Mouse (Mus musculus) intestine, embryonic 16.5 days (tissue): ENCODE measurements around the gene Tgm2. TPM values are rescaled to one million over a fixed set of nuclear protein-coding genes. Genes with fewer than 3 reads are reported as not detected.

Experiments
- ATAC-seq: fragments of 200-750 bp; cut with Nextera tagmentation; 2 replicates; pipeline ENCODE4 v1.8.0; 2017; ENCODE audit warnings: moderate TSS enrichment, moderate library complexity
- H3K27ac ChIP-seq: fragments of 300-500 bp; sonication (generic); 2 replicates; pipeline ENCODE4 v1.5.1; 2014; ENCODE audit warnings: mild to moderate bottlenecking, low read length
- H3K27me3 ChIP-seq: fragments of 300-500 bp; sonication (generic); replicated peaks from 2 replicates; pipeline ENCODE4 v1.6.1; 2014; ENCODE audit warnings: low read length, control low read depth, mixed read lengths; ENCODE audit not compliant: control insufficient read depth, insufficient read depth
- H3K36me3 ChIP-seq: fragments of 300-500 bp; sonication (generic); 2 replicates; pipeline ENCODE4 v1.6.1; 2014; ENCODE audit warnings: low read length, control low read depth; ENCODE audit not compliant: control insufficient read depth, insufficient read depth
- H3K4me1 ChIP-seq: fragments of 300-500 bp; sonication (generic); 2 replicates; pipeline ENCODE4 v1.6.1; 2014; ENCODE audit warnings: low read length, control low read depth, mixed read lengths; ENCODE audit not compliant: control insufficient read depth, insufficient read depth
- H3K4me2 ChIP-seq: fragments of 300-500 bp; sonication (generic); 2 replicates; pipeline ENCODE4 v1.6.1; 2014; ENCODE audit warnings: low read depth, low read length, control low read depth
- H3K4me3 ChIP-seq: fragments of 300-500 bp; sonication (generic); 2 replicates; pipeline ENCODE4 v1.5.1; 2014; ENCODE audit warnings: mild to moderate bottlenecking, low read length
- H3K9ac ChIP-seq: fragments of 300-500 bp; sonication (generic); 2 replicates; pipeline ENCODE4 v1.6.1; 2014; ENCODE audit warnings: low read depth, low read length
- H3K9me3 ChIP-seq: fragments of 300-500 bp; sonication (generic); 2 replicates; pipeline ENCODE4 v1.6.1; 2016; ENCODE audit warnings: low read length, control low read depth; ENCODE audit not compliant: control insufficient read depth
- WGBS: fragments of 180-500 bp; shearing (Covaris S2); extraction: QIAGEN DNeasy Blood & Tissue Kit; methylation state at CpG from one replicate; pipeline ENCODE4 v1.1.7; 2014; 5-methylcytosine and 5-hydroxymethylcytosine counted together
- polyA plus RNA-seq: library from polyadenylated mRNA; unstranded; fragments of >200 nt; fragmentation: Nextera tagmentation; extraction: Ambion mirVana; gene quantifications from 2 replicates; pipeline ENCODE4 v1.2.1, GENCODE M21; 2015

The Tgm2 gene
- polyA plus RNA-seq, 1 experiment from 2014 or later, result 96.5 TPM

DNA sequence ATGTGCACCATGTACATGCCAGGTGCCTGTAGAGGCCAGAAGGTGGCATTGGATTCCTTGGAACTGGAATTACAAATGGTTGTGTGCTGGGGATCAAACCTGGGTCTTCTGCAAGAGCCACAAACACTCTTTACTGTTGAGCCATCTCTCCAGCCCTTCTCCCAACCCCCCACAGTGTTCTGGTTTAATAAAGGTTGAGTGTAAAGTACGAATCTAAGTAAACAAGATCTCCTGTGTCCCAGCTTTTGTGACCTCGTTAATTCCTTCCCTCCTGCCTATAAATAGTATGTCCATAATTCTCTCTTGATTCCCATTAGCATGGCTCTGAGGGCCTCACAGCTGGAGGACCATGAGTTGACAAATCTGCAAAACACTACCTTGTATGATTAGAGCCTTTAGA is 68.3 kb downstream of the Tgm2 start:
- WGBS, result 38% methylated on average over 2 of the region's 2 CpGs
- no peaks in the 10 kb centered on the region for H3K27me3 ChIP-seq
- H3K4me2 ChIP-seq, result no peak overlapping the region
- peaks cover 25% of the 10 kb centered on the region for H3K4me1 ChIP-seq
- H3K9me3 ChIP-seq, result no peaks in the 10 kb centered on the region
- peaks cover 13% of the 10 kb centered on the region; the same call in 1 of the 2 replicates for H3K36me3 ChIP-seq
- H3K27ac ChIP-seq, result 0 out of 2 replicates have a peak overlapping the region, but pooled peaks have one; percentile 8
- H3K9ac ChIP-seq, result no peak overlapping the region
- no peak overlapping the region for H3K4me3 ChIP-seq
- ATAC-seq, result no peak

DNA sequence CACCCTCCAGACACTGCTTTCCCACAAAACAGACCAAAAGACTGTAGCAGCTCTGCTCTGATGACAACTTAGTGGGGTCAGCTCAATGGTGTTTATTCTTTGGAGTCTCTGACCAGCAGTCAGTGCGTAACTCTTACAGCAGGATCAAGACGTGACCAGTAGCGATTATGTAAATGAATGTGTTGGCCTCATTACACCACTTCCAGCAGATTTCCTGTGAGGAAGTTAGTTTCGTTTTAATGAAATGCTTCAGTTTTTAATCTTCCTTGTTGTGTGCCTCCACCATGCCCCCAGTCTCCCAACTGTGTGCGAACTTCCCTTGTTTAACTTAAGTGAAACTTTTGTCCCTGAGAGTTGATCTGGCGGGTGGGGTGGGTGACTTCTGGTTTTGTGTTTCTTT is 69.5 kb downstream of the Tgm2 start:
- Histone ChIP-seq H3K4me3 (no peak overlapping the region), H3K36me3 (peaks cover 13% of the 10 kb centered on the region)
- WGBS, result 78% methylated on average over 6 of the region's 6 CpGs

DNA sequence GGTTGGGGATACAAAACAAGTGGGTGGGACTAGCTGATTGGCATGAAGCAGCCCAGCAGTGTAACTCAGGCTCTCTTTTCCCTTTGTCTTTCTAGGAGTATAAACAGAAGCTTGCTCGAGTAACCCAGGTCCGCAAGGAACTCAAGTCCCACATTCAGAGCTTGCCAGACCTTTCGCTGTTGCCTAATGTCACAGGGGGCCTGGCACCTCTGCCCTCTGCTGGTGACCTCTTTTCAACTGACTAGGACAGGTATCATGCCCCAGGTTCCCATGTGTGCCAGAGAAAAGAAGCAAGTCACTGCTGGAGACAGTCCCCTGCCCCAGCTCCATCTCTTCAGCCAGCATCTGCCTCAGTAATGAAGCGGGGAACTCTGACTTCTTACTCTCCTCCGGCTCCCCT is 71.4 kb downstream of the Tgm2 start:
- no peak overlapping the region for H3K27ac ChIP-seq
- WGBS, result 88% methylated on average over 5 of the region's 5 CpGs
- H3K4me1 ChIP-seq, result peaks cover 36% of the 10 kb centered on the region
- ATAC-seq, result no peak
- H3K4me2 ChIP-seq, result no peak overlapping the region
- peaks cover 13% of the 10 kb centered on the region for H3K36me3 ChIP-seq
- no peaks in the 10 kb centered on the region for H3K27me3 ChIP-seq
- no peaks in the 10 kb centered on the region for H3K9me3 ChIP-seq
- H3K4me3 ChIP-seq, result no peak overlapping the region
- H3K9ac ChIP-seq, result no peak overlapping the region

More for the DNA sequence above, 69.5 kb downstream of the Tgm2 start:
- H3K9ac ChIP-seq, result no peak overlapping the region
- no peaks in the 10 kb centered on the region for H3K27me3 ChIP-seq
- H3K4me1 ChIP-seq, result peaks cover 35% of the 10 kb centered on the region
- no peak for ATAC-seq
- no peaks in the 10 kb centered on the region for H3K9me3 ChIP-seq
- H3K4me2 ChIP-seq, result no peak overlapping the region
- no peak overlapping the region for H3K27ac ChIP-seq

DNA sequence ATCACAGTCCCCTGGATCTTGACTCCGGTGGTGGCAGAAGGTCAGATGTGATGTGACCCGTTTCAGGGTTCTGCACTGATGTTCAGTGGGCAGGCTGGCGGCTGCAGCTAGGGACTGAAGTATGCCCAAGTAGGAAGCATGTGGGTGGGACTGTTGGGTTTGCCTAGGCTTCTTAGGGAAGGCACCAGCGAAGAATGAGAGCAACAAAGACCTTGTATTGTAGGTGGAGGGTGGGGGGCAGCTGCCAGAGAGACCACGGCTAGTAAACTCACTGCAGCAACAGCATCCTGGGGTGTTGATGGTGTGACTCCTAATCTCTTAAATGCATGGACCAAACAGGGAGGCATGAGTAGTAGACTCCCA is 74.6 kb downstream of the Tgm2 start:
- Histone ChIP-seq H3K4me2 (no peak overlapping the region), H3K27me3 (no peaks in the 10 kb centered on the region), H3K4me3 (no peak overlapping the region), H3K9ac (no peak overlapping the region), H3K36me3 (peaks cover 5% of the 10 kb centered on the region), H3K9me3 (no peaks in the 10 kb centered on the region), H3K4me1 (peaks cover 27% of the 10 kb centered on the region), H3K27ac (peak overlapping the region; percentile 33)
- ATAC-seq, result peak; percentile 10; the same call in 1 of the 2 replicates
- WGBS, result 81% methylated on average over 5 of the region's 5 CpGs

DNA sequence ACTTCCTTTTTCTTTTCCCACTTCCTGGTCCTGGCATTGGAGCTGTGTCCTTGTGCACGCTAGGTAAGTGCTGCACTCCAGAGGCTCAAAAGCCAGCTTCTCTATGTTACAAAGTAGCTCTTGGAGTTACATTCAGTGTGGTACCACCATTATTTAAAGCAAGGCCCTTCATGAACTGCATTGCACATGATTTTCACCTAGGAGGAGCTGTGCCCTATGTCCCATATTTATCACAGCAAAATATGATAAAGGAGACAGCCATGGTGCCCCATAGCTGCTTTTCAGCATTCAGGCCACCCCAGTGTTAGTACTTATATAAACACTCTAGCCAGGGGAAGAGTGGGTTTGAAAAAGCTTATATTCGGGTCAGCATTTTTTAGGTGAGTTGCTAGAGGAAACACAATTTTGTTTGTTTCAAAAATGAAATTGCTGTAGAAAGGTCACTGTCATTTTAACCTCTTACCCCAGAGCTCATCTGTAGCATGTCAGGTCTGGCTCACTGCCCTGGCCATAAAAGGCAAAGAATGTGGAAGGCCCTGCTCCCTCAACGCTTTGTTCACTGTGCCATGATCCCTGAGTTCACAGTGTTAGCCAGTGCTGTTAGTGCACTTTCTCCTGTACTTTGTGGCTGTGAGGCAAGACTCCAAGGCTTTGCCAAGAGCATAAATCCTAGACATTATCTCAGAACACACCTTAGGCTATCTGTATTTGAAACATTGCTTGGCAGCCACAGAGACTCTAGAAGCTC is 75.2 kb downstream of the Tgm2 start:
- no peak overlapping the region for H3K9ac ChIP-seq
- no peaks in the 10 kb centered on the region for H3K27me3 ChIP-seq
- 55% methylated on average over 3 of the region's 3 CpGs for WGBS
- peaks cover 2% of the 10 kb centered on the region for H3K36me3 ChIP-seq
- H3K4me1 ChIP-seq, result peaks cover 22% of the 10 kb centered on the region
- H3K27ac ChIP-seq, result peak overlapping the region; percentile 67
- no peak overlapping the region for H3K4me3 ChIP-seq
- H3K9me3 ChIP-seq, result no peaks in the 10 kb centered on the region
- no peak overlapping the region for H3K4me2 ChIP-seq
- ATAC-seq, result peak; percentile 90

DNA sequence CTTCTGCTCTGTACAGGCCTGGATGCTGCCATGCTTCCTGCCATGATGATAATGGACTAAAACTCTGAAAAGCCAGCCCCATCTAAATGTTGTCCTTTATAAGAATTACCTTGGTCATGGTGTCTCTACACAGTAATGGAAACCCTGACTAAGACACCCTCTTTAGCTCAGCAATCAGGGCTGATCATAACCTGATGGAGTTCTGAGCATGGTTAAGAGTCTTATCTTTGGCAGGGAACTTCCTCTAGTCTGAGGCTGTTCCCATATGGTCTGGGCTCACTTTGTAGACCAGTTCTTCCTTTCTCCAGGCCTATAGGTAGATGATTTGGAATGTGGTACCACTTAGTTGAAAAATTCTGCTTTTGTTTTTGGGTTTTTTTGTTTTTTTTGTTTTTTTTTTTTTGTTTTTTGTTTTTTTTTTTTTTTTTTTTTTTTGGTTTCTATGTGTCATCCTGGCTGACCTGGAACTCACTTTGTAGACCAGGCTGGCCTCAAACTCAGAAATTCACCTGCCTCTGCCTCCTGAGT is 77.7 kb downstream of the Tgm2 start:
- H3K27me3 ChIP-seq, result no peaks in the 10 kb centered on the region
- no peak overlapping the region for H3K4me3 ChIP-seq
- no peaks in the 10 kb centered on the region; the same call in 1 of the 2 replicates for H3K36me3 ChIP-seq
- H3K4me2 ChIP-seq, result no peak overlapping the region
- no peaks in the 10 kb centered on the region for H3K9me3 ChIP-seq
- ATAC-seq, result no peak
- no peak overlapping the region for H3K9ac ChIP-seq
- no peak overlapping the region for H3K27ac ChIP-seq
- peaks cover 22% of the 10 kb centered on the region for H3K4me1 ChIP-seq

DNA sequence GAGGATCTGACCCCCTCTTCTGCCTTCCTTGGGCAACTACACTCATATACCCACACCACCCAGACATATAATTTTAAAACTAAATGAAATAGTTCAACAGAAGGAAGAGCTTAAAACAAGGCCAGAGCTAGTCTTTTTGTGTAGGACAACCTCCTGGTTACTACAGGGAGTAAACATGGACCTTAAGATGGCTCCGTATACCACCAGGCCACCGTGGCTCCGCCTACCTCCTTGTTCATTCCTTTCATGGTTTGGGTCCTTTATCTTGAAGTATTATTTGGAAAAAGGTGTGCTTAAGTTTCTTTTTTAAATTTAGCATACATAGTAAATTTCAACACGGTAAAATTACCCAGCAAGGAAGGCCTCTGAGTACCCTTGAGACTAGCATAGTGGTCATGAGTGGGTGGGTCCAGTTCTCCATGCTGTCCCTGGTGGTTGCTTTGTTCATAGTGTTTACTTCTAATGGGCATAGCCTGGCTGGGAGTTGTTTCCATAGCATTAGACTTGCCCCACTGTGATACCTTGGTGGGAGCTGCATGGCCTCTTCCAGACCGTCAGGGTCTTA is 78.9 kb downstream of the Tgm2 start:
- no peak overlapping the region for H3K27ac ChIP-seq
- no peaks in the 10 kb centered on the region for H3K27me3 ChIP-seq
- H3K9me3 ChIP-seq, result no peaks in the 10 kb centered on the region
- H3K4me2 ChIP-seq, result no peak overlapping the region
- no peak for ATAC-seq
- no peak overlapping the region for H3K4me3 ChIP-seq
- H3K9ac ChIP-seq, result no peak overlapping the region
- peaks cover 14% of the 10 kb centered on the region for H3K4me1 ChIP-seq
- H3K36me3 ChIP-seq, result no peaks in the 10 kb centered on the region; the same call in 1 of the 2 replicates
- 95% methylated on average over 5 of the region's 5 CpGs for WGBS

DNA sequence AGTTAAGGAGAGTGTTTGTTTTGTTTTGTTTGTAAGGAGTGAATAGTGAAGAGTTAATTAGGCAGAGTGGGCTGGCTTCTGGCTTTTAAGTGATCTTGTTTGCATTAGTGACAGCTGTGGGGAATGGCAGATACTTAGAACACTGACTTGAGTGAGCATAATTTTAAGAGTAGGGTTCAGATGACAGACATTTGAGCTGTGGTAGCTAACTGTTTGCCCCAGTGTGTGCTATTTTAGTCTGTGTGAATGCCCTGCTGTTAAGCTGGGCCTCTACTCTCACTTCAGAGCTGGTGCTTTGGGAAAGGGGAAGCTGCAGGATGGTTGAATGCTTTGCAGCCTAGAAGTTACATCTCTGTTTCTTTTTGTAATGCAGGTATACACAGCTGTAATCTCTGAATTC is 79.8 kb downstream of the Tgm2 start:
- Histone ChIP-seq H3K27me3 (no peaks in the 10 kb centered on the region), H3K9ac (no peak overlapping the region), H3K27ac (no peak overlapping the region), H3K4me1 (peaks cover 6% of the 10 kb centered on the region), H3K4me2 (no peak overlapping the region), H3K9me3 (no peaks in the 10 kb centered on the region), H3K4me3 (no peak overlapping the region), H3K36me3 (no peaks in the 10 kb centered on the region)
- no peak for ATAC-seq
